Comparison of ENCODE assay signal across 25 mouse cellular contexts in genomic region chr2:167186003-167186402, GRCm38 (mm10). TPM values are rescaled to one million over a fixed set of nuclear protein-coding genes. Genes with fewer than 3 reads are reported as not detected.
DNase-seq lines count a peak whose midpoint lies in the region; ATAC-seq and TF ChIP-seq lines count a peak whose summit lies in the region.
"Had no signal": no experiment of that assay in that cellular context is flagged by ENCODE, and none has a peak within 500 bp of the region (broad histone marks: within the 10 kb centered on the region; RNA-seq: fewer than 3 reads in every experiment).

No protein-coding gene starts in this region.

- H3K9ac ChIP-seq in midbrain, embryonic 15.5 days = no peak overlapping the region
- H3K9ac ChIP-seq in midbrain, embryonic 14.5 days (replicated peaks; ENCODE audit: low read length) = no peak overlapping the region
- no peak overlapping the region for H3K9ac ChIP-seq in liver, embryonic 12.5 days
- H3K9ac ChIP-seq: embryonic facial prominence, embryonic 12.5 days; forebrain, embryonic 15.5 days; heart, embryonic 15.5 days had no signal

- ATAC-seq in frontal cortex, adult (ENCODE audit: low TSS enrichment) = 0 out of 2 replicates have a peak, but pooled peaks have one; percentile 1
- no peak for ATAC-seq in midbrain, embryonic 15.5 days (replicated peaks)
- ATAC-seq in midbrain, embryonic 14.5 days (ENCODE audit: low FRiP score, low TSS enrichment) = no peak
- ATAC-seq in liver, embryonic 12.5 days = no peak
- ATAC-seq: CD4-positive, CD25-positive, alpha-beta regulatory T cell, adult 4 months; forebrain, embryonic 15.5 days had no signal

- 0 out of 2 replicates have a peak, but pooled peaks cover 5% of the 10 kb centered on the region for H3K36me3 ChIP-seq in midbrain, embryonic 15.5 days (replicated peaks)
- H3K36me3 ChIP-seq in midbrain, embryonic 14.5 days (ENCODE audit: control insufficient read depth, insufficient read depth, low read length) = peaks cover 3% of the 10 kb centered on the region; the same call in 1 of the 2 replicates
- no peaks in the 10 kb centered on the region for H3K36me3 ChIP-seq in liver, embryonic 12.5 days
- H3K36me3 ChIP-seq: embryonic facial prominence, embryonic 12.5 days; G1E; heart, embryonic 15.5 days had no signal

- 0 out of 2 replicates have a peak overlapping the region, but pooled peaks have one; percentile 7 for H3K4me2 ChIP-seq in midbrain, embryonic 15.5 days
- no peak overlapping the region for H3K4me2 ChIP-seq in midbrain, embryonic 14.5 days (ENCODE audit: low read length)
- H3K4me2 ChIP-seq in liver, embryonic 12.5 days = no peak overlapping the region
- H3K4me2 ChIP-seq: embryonic facial prominence, embryonic 12.5 days; forebrain, embryonic 15.5 days; heart, embryonic 11.5 days; heart, embryonic 15.5 days had no signal

- 60% methylated on average over 13 of the region's 13 CpGs for WGBS in midbrain, embryonic 15.5 days
- WGBS in midbrain, embryonic 14.5 days = 60% methylated on average over 13 of the region's 13 CpGs
- 52% methylated on average over 13 of the region's 13 CpGs for WGBS in liver, embryonic 12.5 days (ENCODE audit: insufficient replicate concordance)

- no peak for DNase-seq in frontal cortex, postnatal 25 days (ENCODE audit: low spot score in 2 of 2)
- no peak for DNase-seq in layer of hippocampus, adult 2 months (ENCODE audit: low spot score in 2 of 2)
- no peak for DNase-seq in layer of hippocampus, postnatal 14 days (ENCODE audit: low spot score in 2 of 2)
- DNase-seq in midbrain, embryonic 14.5 days = no peak
- DNase-seq in brain, adult 2 months (ENCODE audit: low read depth, low spot score) = peak; percentile 62
- DNase-seq: adrenal gland, adult 8-10 months; adrenal gland, postnatal 36 days; B cell, adult 2 months; cerebellum, adult 11 months; cerebellum, adult 8-10 months; cerebellum, postnatal 14 days; gastrocnemius, postnatal 14 days; heart, adult 2 months; heart, postnatal 14 days had no signal

- TF ChIP-seq CTCF in layer of hippocampus, adult 2 months (conservative IDR thresholded peaks at IDR 0.05) = no peak

- peaks cover 53% of the 10 kb centered on the region for H3K4me1 ChIP-seq in midbrain, embryonic 15.5 days
- H3K4me1 ChIP-seq in midbrain, embryonic 14.5 days (ENCODE audit: control insufficient read depth, insufficient read depth, low read length) = peaks cover 19% of the 10 kb centered on the region
- H3K4me1 ChIP-seq in liver, embryonic 12.5 days = peaks cover 21% of the 10 kb centered on the region

- H3K27ac ChIP-seq in layer of hippocampus, adult 2 months = peak overlapping the region; percentile 93
- no peak overlapping the region for H3K27ac ChIP-seq in midbrain, embryonic 15.5 days
- no peak overlapping the region for H3K27ac ChIP-seq in midbrain, embryonic 14.5 days (replicated peaks; ENCODE audit: low read depth, low read length)
- no peak overlapping the region for H3K27ac ChIP-seq in liver, embryonic 12.5 days
- H3K27ac ChIP-seq: embryonic facial prominence, embryonic 12.5 days; forebrain, embryonic 15.5 days; heart, adult 2 months; heart, embryonic 15.5 days had no signal

- peak overlapping the region; percentile 24 for H3K4me3 ChIP-seq in layer of hippocampus, adult 2 months
- no peak overlapping the region for H3K4me3 ChIP-seq in midbrain, embryonic 15.5 days
- no peak overlapping the region for H3K4me3 ChIP-seq in midbrain, embryonic 14.5 days (replicated peaks; ENCODE audit: low read depth, low read length)
- no peak overlapping the region for H3K4me3 ChIP-seq in liver, embryonic 12.5 days
- H3K4me3 ChIP-seq: embryonic facial prominence, embryonic 12.5 days; forebrain, embryonic 15.5 days; heart, adult 2 months; heart, embryonic 15.5 days had no signal

- H3K27me3 ChIP-seq in midbrain, embryonic 15.5 days (replicated peaks) = peaks cover 12% of the 10 kb centered on the region
- peaks cover 24% of the 10 kb centered on the region for H3K27me3 ChIP-seq in midbrain, embryonic 14.5 days (ENCODE audit: control insufficient read depth, insufficient read depth, low read length)
- H3K27me3 ChIP-seq in liver, embryonic 12.5 days (replicated peaks) = peaks cover 75% of the 10 kb centered on the region

- no peaks in the 10 kb centered on the region for H3K9me3 ChIP-seq in midbrain, embryonic 15.5 days
- no peaks in the 10 kb centered on the region for H3K9me3 ChIP-seq in midbrain, embryonic 14.5 days (ENCODE audit: control insufficient read depth, low read length)
- H3K9me3 ChIP-seq in liver, embryonic 12.5 days (replicated peaks) = no peaks in the 10 kb centered on the region
- H3K9me3 ChIP-seq: embryonic facial prominence, embryonic 12.5 days; forebrain, embryonic 15.5 days; heart, embryonic 15.5 days had no signal

RNA-seq across cellular contexts. Expression of gene Kcnb1, which starts 4.0 kb away (rescaled TPM):
- total RNA-seq in layer of hippocampus, adult 2 months (2021) = 100 to 1,000 TPM; 103 to 105 TPM
- 10 to 100 TPM; 62.0 to 69.6 TPM for total RNA-seq in layer of hippocampus, postnatal 14 days (2021)
- polyA plus RNA-seq in midbrain, embryonic 15.5 days (2015; fragmentation: Nextera tagmentation; extraction: Ambion mirVana) = 3.3 and 3.5 TPM in 2 replicates
- polyA plus RNA-seq in midbrain, embryonic 14.5 days (2014; fragmentation: Nextera tagmentation; extraction: Ambion mirVana) = 3.1 and 5.2 TPM in 2 replicates
- polyA plus RNA-seq in liver, embryonic 12.5 days (2016; fragmentation: Nextera tagmentation; extraction: Ambion mirVana) = 0.19 and 0.43 TPM in 2 replicates
- polyA plus RNA-seq: G1E had no signal

RNA-seq across cellular contexts. Expression of gene Ptgis, which starts 54.4 kb away (rescaled TPM):
- under 1 TPM; 0.72 to 0.81 TPM for total RNA-seq in layer of hippocampus, adult 2 months (2021)
- total RNA-seq in layer of hippocampus, postnatal 14 days (2021) = 1 to 10 TPM; 1.3 to 2.1 TPM
- 4.3 and 4.8 TPM in 2 replicates for polyA plus RNA-seq in midbrain, embryonic 15.5 days (2015; fragmentation: Nextera tagmentation; extraction: Ambion mirVana)
- 2.2 and 5.3 TPM in 2 replicates for polyA plus RNA-seq in midbrain, embryonic 14.5 days (2014; fragmentation: Nextera tagmentation; extraction: Ambion mirVana)
- polyA plus RNA-seq in liver, embryonic 12.5 days (2016; fragmentation: Nextera tagmentation; extraction: Ambion mirVana) = 2.4 and 2.9 TPM in 2 replicates
- total RNA-seq: common myeloid progenitor, adult 5-6 weeks; G1E; hematopoietic stem cell, adult 5-6 weeks had no signal
- polyA plus RNA-seq: G1E had no signal
